Mouse (Mus musculus): ENCODE measurements around the gene Vangl2.

- TF ChIP-seq MAFK (IDR thresholded peaks at IDR 0.05; ENCODE audit: insufficient read depth, low read depth, low read length) (no peak), ZC3H11A (IDR thresholded peaks at IDR 0.05; ENCODE audit: borderline replicate concordance, low read depth, low read length) (no peak)
These were observed 33.0 kb upstream of the Vangl2 start for GRCm38 (mm10) chr1:172061217-172061616.
